Mouse (Mus musculus) olfactory bulb, adult 2 months (tissue): Measurements from ENCODE around the gene Dusp7.

Experiments used
- CTCF ChIP-seq: fragments of 200-500 bp; IDR thresholded peaks from 2 replicates; pipeline ENCODE4 v1.5.1; 2012; ENCODE audit warnings: low read depth, mild to moderate bottlenecking, low read length, moderate library complexity; ENCODE audit not compliant: insufficient read depth
- POLR2A ChIP-seq: fragments of 200-500 bp; IDR thresholded peaks from 2 replicates; pipeline ENCODE4 v1.6.1; 2012; ENCODE audit warnings: mild to moderate bottlenecking, low read depth, low read length, moderate library complexity; ENCODE audit not compliant: insufficient read depth

GRCm38 (mm10) chr9:106349075-106349474, 19.4 kb upstream of the Dusp7 start:
- TF ChIP-seq CTCF (no peak), POLR2A (no peak)
